Mouse (Mus musculus) kidney, postnatal 0 days (tissue): ENCODE data around the gene Phldb3. TPM values are rescaled to one million over a fixed set of nuclear protein-coding genes. Genes with fewer than 3 reads are reported as not detected.
A peak's percentile ranks its signal among the peaks of the same experiment; 100 is the strongest.

Source experiments
- ATAC-seq: fragments of 200-750 bp; cut with Nextera tagmentation; replicated peaks from 2 replicates; pipeline ENCODE4 v1.8.0; 2017; ENCODE audit warnings: low read depth, moderate number of reproducible peaks, moderate TSS enrichment, moderate library complexity; ENCODE audit not compliant: low FRiP score
- DNase-seq: peaks from one replicate; pipeline ENCODE4 v3.0.0-alpha.2; 2016; ENCODE audit warnings: low spot score
- H3K27ac ChIP-seq: fragments of 300-500 bp; sonication (generic); 2 replicates; pipeline ENCODE4 v1.5.1; 2014; ENCODE audit warnings: mild to moderate bottlenecking
- H3K27me3 ChIP-seq: fragments of 300-500 bp; sonication (generic); 2 replicates; pipeline ENCODE4 v1.6.1; 2014; ENCODE audit warnings: low read length, mixed read lengths; ENCODE audit not compliant: insufficient read depth
- H3K36me3 ChIP-seq: fragments of 300-500 bp; sonication (generic); 2 replicates; pipeline ENCODE4 v1.6.1; 2014; ENCODE audit warnings: low read length, mixed read lengths; ENCODE audit not compliant: insufficient read depth
- H3K4me1 ChIP-seq: fragments of 300-500 bp; sonication (generic); replicated peaks from 2 replicates; pipeline ENCODE4 v1.6.1; 2014; ENCODE audit warnings: antibody characterized with exemption, low read length, mixed read lengths; ENCODE audit not compliant: insufficient read depth
- H3K4me2 ChIP-seq: fragments of 300-500 bp; sonication (generic); 2 replicates; pipeline ENCODE4 v1.6.1; 2014; ENCODE audit warnings: mild to moderate bottlenecking, low read length, moderate library complexity, mixed read lengths
- H3K4me3 ChIP-seq: fragments of 300-500 bp; sonication (generic); replicated peaks from 2 replicates; pipeline ENCODE4 v1.5.1; 2014; ENCODE audit warnings: low read depth, low read length
- H3K9ac ChIP-seq: fragments of 300-500 bp; sonication (generic); 2 replicates; pipeline ENCODE4 v1.6.1; 2014; ENCODE audit warnings: low read depth, low read length
- H3K9me3 ChIP-seq: fragments of 300-500 bp; sonication (generic); replicated peaks from 2 replicates; pipeline ENCODE4 v1.6.1; 2016; ENCODE audit warnings: low read length, inconsistent platforms, mixed read lengths
- CTCF ChIP-seq: IDR thresholded peaks from 2 replicates; pipeline ENCODE4 v1.5.1; 2016; ENCODE audit warnings: antibody characterized with exemption, low read depth, mild to moderate bottlenecking, moderate library complexity
- WGBS: fragments of 180-500 bp; shearing (Covaris S2); extraction: QIAGEN DNeasy Blood & Tissue Kit; methylation state at CpG from one replicate; pipeline ENCODE4 v1.1.7; 2014; 5-methylcytosine and 5-hydroxymethylcytosine counted together
- polyA plus RNA-seq: library from polyadenylated mRNA; unstranded; fragments of >200 nt; fragmentation: Nextera tagmentation; extraction: Ambion mirVana; gene quantifications from 2 replicates; pipeline ENCODE4 v1.2.1, GENCODE M21; 2015

The Phldb3 gene
- polyA plus RNA-seq, 1 experiment from 2014 or later, result 0.11 TPM

GRCm38 (mm10) chr7:24585995-24586394, 24.6 kb upstream of the Phldb3 start:
- WGBS, result 56% methylated on average over 16 of the region's 16 CpGs
- no peak overlapping the region for H3K4me3 ChIP-seq
- H3K36me3 ChIP-seq, result no peaks in the 10 kb centered on the region
- no peak for TF ChIP-seq CTCF
- ATAC-seq, result no peak
- no peak overlapping the region for H3K27ac ChIP-seq
- no peak overlapping the region for H3K9ac ChIP-seq
- H3K9me3 ChIP-seq, result no peaks in the 10 kb centered on the region
- no peaks in the 10 kb centered on the region for H3K4me1 ChIP-seq
- H3K4me2 ChIP-seq, result no peak overlapping the region
- H3K27me3 ChIP-seq, result 0 out of 2 replicates have a peak, but pooled peaks cover 3% of the 10 kb centered on the region
- DNase-seq, result no peak

DNA sequence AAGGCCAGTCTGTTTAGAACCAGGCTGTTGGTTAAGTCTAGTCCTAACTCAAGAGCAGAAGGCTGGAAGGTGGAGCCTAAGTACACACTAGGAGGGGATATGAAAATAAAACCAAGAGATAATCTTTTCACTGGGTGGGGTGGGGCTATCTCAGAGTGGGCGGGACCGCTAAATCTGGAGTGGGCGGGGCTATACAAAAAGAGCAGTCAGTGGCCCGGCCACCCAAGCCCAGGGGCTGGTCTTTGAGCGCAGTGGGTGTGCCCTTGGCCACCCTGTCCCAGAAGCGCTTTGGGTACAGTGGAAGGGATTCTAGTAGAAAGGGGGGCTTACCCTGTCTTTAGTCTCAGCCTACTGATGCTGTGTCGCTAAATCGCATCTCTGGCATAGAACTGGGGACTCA, 23.7 kb upstream of the Phldb3 start:
- DNase-seq (peak; percentile 70), ATAC-seq (peak; percentile 60)
- H3K36me3 ChIP-seq, result no peaks in the 10 kb centered on the region
- peak overlapping the region; percentile 41 for H3K4me3 ChIP-seq
- H3K27me3 ChIP-seq, result 0 out of 2 replicates have a peak, but pooled peaks cover 3% of the 10 kb centered on the region
- 0 out of 2 replicates have a peak, but pooled peaks cover 4% of the 10 kb centered on the region for H3K4me1 ChIP-seq
- peak overlapping the region; percentile 62 for H3K4me2 ChIP-seq
- H3K27ac ChIP-seq, result no peak overlapping the region
- H3K9me3 ChIP-seq, result no peaks in the 10 kb centered on the region
- peak overlapping the region; percentile 64; the same call in 1 of the 2 replicates for H3K9ac ChIP-seq
- no peak for TF ChIP-seq CTCF
- WGBS, result 20% methylated on average over 8 of the region's 8 CpGs

DNA sequence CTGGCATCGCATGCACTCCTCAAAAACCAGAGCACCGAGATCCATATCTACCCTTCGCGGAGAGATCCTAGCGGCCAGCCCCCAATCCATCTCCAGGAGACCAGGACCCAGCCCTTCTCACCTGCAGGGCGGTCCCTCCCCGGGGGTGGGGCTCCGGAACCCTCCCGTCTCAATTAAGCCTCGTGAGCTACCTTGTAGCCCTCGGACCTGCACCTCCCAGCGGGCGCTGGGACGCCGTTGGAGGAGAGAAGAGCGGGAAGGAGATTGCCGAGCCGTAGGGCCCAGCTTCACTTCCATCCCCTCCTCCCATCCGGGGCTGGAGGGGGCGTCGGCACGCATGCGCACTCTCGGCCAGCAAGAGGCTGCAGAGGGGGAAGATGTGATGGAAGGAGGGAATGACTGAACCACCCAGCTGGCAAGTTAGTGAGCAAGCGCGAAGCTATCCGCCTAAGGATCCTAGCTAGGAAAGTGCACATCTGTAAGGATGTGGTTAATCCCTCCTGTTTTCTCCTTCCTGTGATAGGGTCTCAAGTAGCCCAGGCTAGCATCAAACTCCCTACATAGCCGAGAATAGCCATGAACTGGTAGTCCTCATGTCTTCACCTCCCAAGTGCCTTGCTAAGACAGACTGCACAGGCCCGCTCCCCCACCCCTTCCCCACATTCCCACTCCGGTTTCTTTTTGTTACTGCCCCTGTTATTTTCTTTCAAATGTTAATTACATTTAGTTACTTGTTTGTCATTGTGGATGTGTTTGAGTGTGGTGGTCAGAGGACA, 23.0 kb upstream of the Phldb3 start, which contains the start of the genes Ethe1 and Zfp575:
Gene Ethe1 (plus strand): TSS at position 214 of the 776 bp plus-strand sequence.
Gene Zfp575 (minus strand): TSS at position 312 of the 776 bp plus-strand sequence.
- Histone ChIP-seq H3K4me2 (peak within 1 kb of the TSS; percentile 62), H3K9ac (peak within 1 kb of the TSS; percentile 64), H3K36me3 (no peaks in the 10 kb centered on the region), H3K27ac (no peak within 1 kb of the TSS), H3K9me3 (no peaks in the 10 kb centered on the region), H3K27me3 (0 out of 2 replicates have a peak, but pooled peaks cover 3% of the 10 kb centered on the region), H3K4me1 (0 out of 2 replicates have a peak, but pooled peaks cover 4% of the 10 kb centered on the region), H3K4me3 (peak within 1 kb of the TSS; percentile 41)
- peak; percentile 80 for DNase-seq
- WGBS, result 8% methylated on average over 30 of the region's 30 CpGs
- 0 out of 2 replicates have a peak, but pooled peaks have one; percentile 12 for ATAC-seq
- no peak for TF ChIP-seq CTCF

GRCm38 (mm10) chr7:24588336-24588735, 22.2 kb upstream of the Phldb3 start:
- 0 out of 2 replicates have a peak, but pooled peaks have one; percentile 35 for ATAC-seq
- Histone ChIP-seq H3K27me3 (0 out of 2 replicates have a peak, but pooled peaks cover 3% of the 10 kb centered on the region), H3K9ac (no peak overlapping the region), H3K36me3 (no peaks in the 10 kb centered on the region), H3K4me2 (no peak overlapping the region), H3K9me3 (no peaks in the 10 kb centered on the region), H3K4me1 (peaks cover 4% of the 10 kb centered on the region; the same call in 1 of the 2 replicates), H3K27ac (no peak overlapping the region), H3K4me3 (no peak overlapping the region)
- DNase-seq, result peak; percentile 62
- no peak for TF ChIP-seq CTCF
- WGBS, result 47% methylated on average over 13 of the region's 13 CpGs

GRCm38 (mm10) chr7:24591735-24592134, 18.8 kb upstream of the Phldb3 start:
- no peaks in the 10 kb centered on the region for H3K9me3 ChIP-seq

DNA sequence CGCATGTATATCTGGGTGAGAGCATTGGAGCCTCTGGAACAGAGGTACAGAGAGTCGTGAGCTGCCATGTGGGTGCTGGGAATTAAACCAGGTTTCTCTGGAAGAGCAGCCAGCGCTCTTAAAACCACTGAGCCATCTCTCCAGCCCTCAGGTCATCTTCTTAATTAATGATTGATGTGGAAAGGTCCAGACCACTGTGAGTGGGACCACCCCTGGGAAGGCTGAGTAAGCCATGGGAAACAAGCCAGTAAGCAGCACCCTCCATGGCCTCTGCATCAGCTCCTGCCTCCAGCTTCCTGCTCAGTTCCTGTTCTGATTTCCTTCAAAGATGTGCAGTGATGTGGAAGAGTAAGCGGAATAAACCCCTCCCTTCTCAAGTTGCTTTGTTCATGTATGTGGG, 18.4 kb upstream of the Phldb3 start:
- Histone ChIP-seq H3K36me3 (no peaks in the 10 kb centered on the region), H3K27ac (peak overlapping the region; percentile 36; the same call in 1 of the 2 replicates), H3K27me3 (no peaks in the 10 kb centered on the region), H3K4me2 (no peak overlapping the region), H3K9ac (no peak overlapping the region), H3K4me1 (peaks cover 8% of the 10 kb centered on the region), H3K4me3 (no peak overlapping the region), H3K9me3 (no peaks in the 10 kb centered on the region)
- WGBS, result 32% methylated on average over 4 of the region's 4 CpGs
- ATAC-seq (peak; percentile 60), DNase-seq (no peak)
- no peak for TF ChIP-seq CTCF

More at GRCm38 (mm10) chr7:24591735-24592134, 18.8 kb upstream of the Phldb3 start:
- Histone ChIP-seq H3K4me3 (no peak overlapping the region), H3K27ac (no peak overlapping the region), H3K4me2 (no peak overlapping the region), H3K9ac (no peak overlapping the region), H3K27me3 (no peaks in the 10 kb centered on the region), H3K36me3 (no peaks in the 10 kb centered on the region), H3K4me1 (peaks cover 8% of the 10 kb centered on the region)
- 68% methylated on average over 5 of the region's 5 CpGs for WGBS
- ATAC-seq (no peak), DNase-seq (no peak)
- TF ChIP-seq CTCF, result peak; percentile 10; the same call in 1 of the 2 replicates
